Mouse (Mus musculus) hindbrain, embryonic 13.5 days (tissue): ENCODE results near the gene Cd248. TPM values are rescaled to one million over a fixed set of nuclear protein-coding genes. Genes with fewer than 3 reads are reported as not detected.

Source experiments
- ATAC-seq: fragments of 200-750 bp; cut with Nextera tagmentation; 2 replicates; pipeline ENCODE4 v1.8.0; 2017; ENCODE audit warnings: moderate TSS enrichment; ENCODE audit not compliant: low FRiP score
- H3K27ac ChIP-seq: fragments of 300-500 bp; sonication (generic); 2 replicates; pipeline ENCODE4 v1.5.1; 2015; ENCODE audit warnings: inconsistent platforms, mild to moderate bottlenecking, moderate library complexity
- H3K27me3 ChIP-seq: fragments of 300-500 bp; sonication (generic); 2 replicates; pipeline ENCODE4 v1.6.1; 2015; ENCODE audit warnings: mild to moderate bottlenecking, inconsistent platforms
- H3K36me3 ChIP-seq: fragments of 300-500 bp; sonication (generic); 2 replicates; pipeline ENCODE4 v1.6.1; 2015; ENCODE audit warnings: mild to moderate bottlenecking, inconsistent platforms
- H3K4me1 ChIP-seq: fragments of 300-500 bp; sonication (generic); replicated peaks from 2 replicates; pipeline ENCODE4 v1.6.1; 2015; ENCODE audit warnings: inconsistent platforms
- H3K4me2 ChIP-seq: fragments of 300-500 bp; sonication (generic); 2 replicates; pipeline ENCODE4 v1.6.1; 2015; ENCODE audit warnings: inconsistent platforms, mild to moderate bottlenecking, moderate library complexity
- H3K4me3 ChIP-seq: fragments of 300-500 bp; sonication (generic); 2 replicates; pipeline ENCODE4 v1.5.1; 2015; ENCODE audit warnings: mild to moderate bottlenecking, inconsistent platforms
- H3K9ac ChIP-seq: fragments of 300-500 bp; sonication (generic); 2 replicates; pipeline ENCODE4 v1.6.1; 2015; ENCODE audit warnings: mild to moderate bottlenecking, inconsistent platforms
- H3K9me3 ChIP-seq: fragments of 300-500 bp; sonication (generic); 2 replicates; pipeline ENCODE4 v1.6.1; 2016; ENCODE audit warnings: inconsistent platforms
- WGBS: fragments of 180-500 bp; shearing (Covaris S2); methylation state at CpG from one replicate; pipeline ENCODE4 v1.1.7; 2015; 5-methylcytosine and 5-hydroxymethylcytosine counted together
- polyA plus RNA-seq: library from polyadenylated mRNA; unstranded; fragments of >200 nt; fragmentation: Nextera tagmentation; extraction: Ambion mirVana; gene quantifications from 2 replicates; pipeline ENCODE4 v1.2.1, GENCODE M21; 2015

Cd248 gene
- 19.1 and 20.4 TPM in 2 replicates for polyA plus RNA-seq

- no peak for ATAC-seq
- Histone ChIP-seq H3K4me3 (peak within 1 kb of the TSS; percentile 45), H3K9me3 (no peaks in the 10 kb centered on the region), H3K9ac (peak within 1 kb of the TSS; percentile 79), H3K27me3 (peaks cover 61% of the 10 kb centered on the region), H3K36me3 (no peaks in the 10 kb centered on the region), H3K4me1 (peaks cover 52% of the 10 kb centered on the region), H3K27ac (peak within 1 kb of the TSS; percentile 45; the same call in 1 of the 2 replicates), H3K4me2 (peak within 1 kb of the TSS; percentile 76)
- WGBS = under 1% methylated on average over 47 of the region's 56 CpGs
Measured at GRCm38 (mm10) chr19:5067867-5068569, at the start of gene Cd248. Gene Cd248 (plus strand): TSS chr19:5068078.

- ATAC-seq = no peak
- Histone ChIP-seq H3K27ac (no peak overlapping the region), H3K4me1 (peaks cover 6% of the 10 kb centered on the region; the same call in 1 of the 2 replicates), H3K4me3 (no peak overlapping the region), H3K4me2 (no peak overlapping the region), H3K36me3 (no peaks in the 10 kb centered on the region), H3K9me3 (no peaks in the 10 kb centered on the region), H3K9ac (no peak overlapping the region), H3K27me3 (0 out of 2 replicates have a peak, but pooled peaks cover 6% of the 10 kb centered on the region)
- WGBS = 81% methylated on average over 3 of the region's 3 CpGs
Measured at GRCm38 (mm10) chr19:5018191-5018590, 49.7 kb upstream of the Cd248 start.

- Histone ChIP-seq H3K9ac (no peak overlapping the region), H3K27me3 (no peaks in the 10 kb centered on the region), H3K9me3 (no peaks in the 10 kb centered on the region), H3K36me3 (no peaks in the 10 kb centered on the region), H3K4me2 (no peak overlapping the region), H3K27ac (no peak overlapping the region), H3K4me3 (no peak overlapping the region), H3K4me1 (peaks cover 16% of the 10 kb centered on the region)
- no peak for ATAC-seq
- 90% methylated on average over 2 of the region's 2 CpGs for WGBS
Measured at GRCm38 (mm10) chr19:5021416-5021815, 46.5 kb upstream of the Cd248 start.

GRCm38 (mm10) chr19:5023621-5024479 lies 44.0 kb upstream of the Cd248 start, which contains the start of gene Slc29a2:
Gene Slc29a2 (plus strand): TSS chr19:5023860.
- peak within 1 kb of the TSS; percentile 86 for H3K9ac ChIP-seq
- no peaks in the 10 kb centered on the region for H3K9me3 ChIP-seq
- H3K27ac ChIP-seq = peak within 1 kb of the TSS; percentile 92
- ATAC-seq = peak; percentile 95
- H3K4me2 ChIP-seq = peak within 1 kb of the TSS; percentile 70
- H3K4me3 ChIP-seq = peak within 1 kb of the TSS; percentile 67
- H3K4me1 ChIP-seq = peaks cover 14% of the 10 kb centered on the region
- 0% methylated on average over 59 of the region's 62 CpGs for WGBS
- no peaks in the 10 kb centered on the region for H3K27me3 ChIP-seq
- peaks cover 23% of the 10 kb centered on the region for H3K36me3 ChIP-seq

GRCm38 (mm10) chr19:5026111-5026510 lies 41.8 kb upstream of the Cd248 start:
- Histone ChIP-seq H3K4me1 (peaks cover 14% of the 10 kb centered on the region), H3K4me2 (no peak overlapping the region), H3K27me3 (no peaks in the 10 kb centered on the region), H3K9ac (peak overlapping the region; percentile 29; the same call in 1 of the 2 replicates), H3K4me3 (no peak overlapping the region), H3K36me3 (peaks cover 45% of the 10 kb centered on the region), H3K9me3 (no peaks in the 10 kb centered on the region), H3K27ac (no peak overlapping the region)
- no peak for ATAC-seq
- WGBS = 87% methylated on average over 8 of the region's 8 CpGs

- 86% methylated on average over 3 of the region's 3 CpGs for WGBS
- H3K4me1 ChIP-seq = peaks cover 4% of the 10 kb centered on the region
- H3K4me2 ChIP-seq = no peak overlapping the region
- no peak overlapping the region for H3K9ac ChIP-seq
- no peak for ATAC-seq
- H3K27me3 ChIP-seq = no peaks in the 10 kb centered on the region
- peaks cover 43% of the 10 kb centered on the region for H3K36me3 ChIP-seq
- H3K4me3 ChIP-seq = no peak overlapping the region
- H3K27ac ChIP-seq = no peak overlapping the region
- H3K9me3 ChIP-seq = no peaks in the 10 kb centered on the region
Measured at GRCm38 (mm10) chr19:5032686-5033085, 35.2 kb upstream of the Cd248 start.

GRCm38 (mm10) chr19:5036577-5036976 lies 31.3 kb upstream of the Cd248 start:
- no peak overlapping the region for H3K27ac ChIP-seq
- H3K27me3 ChIP-seq = no peaks in the 10 kb centered on the region
- H3K9me3 ChIP-seq = no peaks in the 10 kb centered on the region
- no peak for ATAC-seq
- 71% methylated on average over 4 of the region's 4 CpGs for WGBS
- no peak overlapping the region for H3K4me3 ChIP-seq
- no peak overlapping the region for H3K9ac ChIP-seq
- H3K4me2 ChIP-seq = no peak overlapping the region
- peaks cover 31% of the 10 kb centered on the region for H3K4me1 ChIP-seq
- peaks cover 5% of the 10 kb centered on the region for H3K36me3 ChIP-seq

- WGBS = 5% methylated on average over 32 of the region's 32 CpGs
- Histone ChIP-seq H3K27ac (peak overlapping the region; percentile 93), H3K4me1 (peaks cover 44% of the 10 kb centered on the region), H3K4me3 (peak overlapping the region; percentile 93), H3K27me3 (no peaks in the 10 kb centered on the region), H3K36me3 (peaks cover 4% of the 10 kb centered on the region; the same call in 1 of the 2 replicates), H3K4me2 (peak overlapping the region; percentile 97), H3K9me3 (no peaks in the 10 kb centered on the region), H3K9ac (peak overlapping the region; percentile 94)
- peak; percentile 55 for ATAC-seq
Measured at GRCm38 (mm10) chr19:5037678-5038571, 30.0 kb upstream of the Cd248 start.

- H3K27me3 ChIP-seq = no peaks in the 10 kb centered on the region
- 0% methylated on average over 43 of the region's 44 CpGs for WGBS
- H3K9ac ChIP-seq = peak within 1 kb of the TSS; percentile 94
- ATAC-seq = peak; percentile 94
- peaks cover 46% of the 10 kb centered on the region for H3K4me1 ChIP-seq
- no peaks in the 10 kb centered on the region for H3K9me3 ChIP-seq
- H3K4me3 ChIP-seq = peak within 1 kb of the TSS; percentile 93
- peaks cover 11% of the 10 kb centered on the region for H3K36me3 ChIP-seq
- H3K27ac ChIP-seq = peak within 1 kb of the TSS; percentile 93
- H3K4me2 ChIP-seq = peak within 1 kb of the TSS; percentile 97
Measured at GRCm38 (mm10) chr19:5038709-5039156, 29.1 kb upstream of the Cd248 start, which contains the start of the genes B4gat1 and AC124502.3. Gene B4gat1 (plus strand): TSS chr19:5038826. Gene AC124502.3 (plus strand): TSS chr19:5038891.

GRCm38 (mm10) chr19:5039301-5040114 lies 28.4 kb upstream of the Cd248 start:
- peak; percentile 36 for ATAC-seq
- Histone ChIP-seq H3K27ac (peak overlapping the region; percentile 93), H3K4me3 (peak overlapping the region; percentile 93), H3K27me3 (no peaks in the 10 kb centered on the region), H3K9me3 (no peaks in the 10 kb centered on the region), H3K4me2 (peak overlapping the region; percentile 97), H3K9ac (peak overlapping the region; percentile 94), H3K4me1 (peaks cover 46% of the 10 kb centered on the region), H3K36me3 (peaks cover 18% of the 10 kb centered on the region)
- WGBS = 10% methylated on average over 41 of the region's 41 CpGs
